Mouse (Mus musculus): ENCODE measurements around the gene Dnah11.

Dnah11 gene

GRCm38 (mm10) chr12:118198386-118199093 is at the start of gene Dnah11:
TSS of gene Dnah11 (minus strand) at chr12:118199043.
- DNase-seq: peak; percentile 86 to 92

- DNase-seq: no peak
Measured at GRCm38 (mm10) chr12:118221182-118221581, 22.3 kb upstream of the Dnah11 start.

DNA sequence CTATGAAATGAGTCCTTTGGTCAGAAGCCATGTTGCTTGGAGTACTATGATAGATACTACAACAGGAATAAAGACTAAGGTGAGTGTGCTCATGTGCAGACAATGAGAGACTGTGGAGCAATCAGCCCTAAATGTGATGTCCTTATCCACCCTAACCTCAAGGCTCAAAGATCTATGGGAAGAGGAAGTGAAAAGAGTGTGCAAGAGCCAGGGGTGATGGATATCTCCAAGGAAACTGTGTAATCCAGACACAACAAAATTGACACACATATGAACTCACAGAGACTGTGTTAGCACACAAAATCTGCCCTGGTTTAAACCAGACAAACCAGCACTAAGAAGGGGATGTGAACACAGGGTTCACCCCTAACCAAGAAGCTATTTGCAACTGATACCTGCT is 21.2 kb upstream of the Dnah11 start:
- no peak for DNase-seq

GRCm38 (mm10) chr12:118212163-118212562 is 13.3 kb upstream of the Dnah11 start:
- no peak for DNase-seq

- DNase-seq: no peak
Measured at GRCm38 (mm10) chr12:118196583-118196982, 2.3 kb downstream of the Dnah11 start.

DNA sequence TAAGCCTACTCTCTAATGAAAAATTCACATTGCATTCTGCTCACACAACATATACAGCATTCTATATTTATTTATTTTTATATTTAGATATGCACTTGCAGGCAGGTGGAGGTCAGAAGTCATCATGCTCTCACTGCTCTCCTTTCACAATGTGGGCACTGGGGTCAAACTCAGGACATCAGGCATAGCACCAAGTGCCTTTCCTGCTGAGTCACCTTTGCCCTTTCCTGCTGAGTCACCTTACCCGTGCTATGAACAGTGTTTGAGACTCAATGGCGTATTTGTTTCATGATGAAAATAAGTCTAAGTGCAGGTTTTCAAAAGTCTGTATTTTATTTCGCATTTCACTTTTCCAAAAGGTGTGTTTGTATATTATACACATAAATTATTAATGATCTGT is 9.3 kb downstream of the Dnah11 start:
- no peak for DNase-seq

DNA sequence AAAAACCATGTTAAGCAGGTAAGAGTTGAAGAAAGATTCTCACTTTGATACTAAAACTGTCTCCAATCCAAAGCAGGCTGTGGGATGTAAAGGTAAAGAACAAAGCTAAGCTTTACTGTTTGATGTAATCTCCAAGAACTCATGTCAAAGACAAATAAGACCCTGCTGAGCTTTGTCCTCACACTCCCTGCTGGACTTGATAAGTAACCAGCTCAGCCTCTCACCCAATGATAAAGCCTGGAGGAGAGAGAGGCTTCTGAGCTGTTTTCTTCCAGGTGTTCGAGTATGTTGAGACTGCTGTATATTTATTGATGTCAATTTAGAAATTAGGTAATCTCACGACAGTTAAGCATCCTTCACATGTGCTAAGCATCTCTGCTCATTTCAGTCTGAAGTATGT is 11.2 kb downstream of the Dnah11 start:
- DNase-seq: no peak

DNA sequence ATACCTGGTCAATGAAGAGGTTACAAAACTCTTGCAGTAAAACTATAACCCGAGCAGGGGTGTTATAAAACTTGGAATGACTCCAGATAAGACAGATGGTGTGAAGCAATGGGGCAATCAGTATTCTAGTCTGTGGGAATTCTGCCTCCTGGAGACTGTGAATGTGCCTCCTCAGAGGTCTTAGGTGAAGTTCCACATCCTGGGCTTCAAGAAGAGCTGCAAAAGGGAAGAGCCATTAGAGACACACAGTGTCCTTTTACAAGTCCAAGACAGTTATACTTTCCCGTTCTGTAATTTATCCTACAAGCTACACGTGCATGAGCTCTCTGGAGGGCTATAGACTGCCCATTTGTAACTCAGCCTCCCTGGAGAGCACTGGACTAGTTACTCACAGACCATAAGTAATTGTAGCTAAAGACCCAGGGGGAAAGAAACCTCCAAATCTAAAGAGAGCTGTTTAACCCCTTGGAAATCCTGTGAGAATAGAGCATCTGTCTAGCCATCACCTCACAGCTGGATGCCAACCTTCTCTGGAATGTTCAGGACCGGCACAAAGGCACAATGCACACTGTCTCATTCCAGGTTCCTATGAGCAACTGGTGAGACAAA is 11.9 kb downstream of the Dnah11 start:
- DNase-seq: peak; percentile 30 to 35

- no peak for DNase-seq
Measured at GRCm38 (mm10) chr12:118186120-118186880, 12.5 kb downstream of the Dnah11 start.

DNA sequence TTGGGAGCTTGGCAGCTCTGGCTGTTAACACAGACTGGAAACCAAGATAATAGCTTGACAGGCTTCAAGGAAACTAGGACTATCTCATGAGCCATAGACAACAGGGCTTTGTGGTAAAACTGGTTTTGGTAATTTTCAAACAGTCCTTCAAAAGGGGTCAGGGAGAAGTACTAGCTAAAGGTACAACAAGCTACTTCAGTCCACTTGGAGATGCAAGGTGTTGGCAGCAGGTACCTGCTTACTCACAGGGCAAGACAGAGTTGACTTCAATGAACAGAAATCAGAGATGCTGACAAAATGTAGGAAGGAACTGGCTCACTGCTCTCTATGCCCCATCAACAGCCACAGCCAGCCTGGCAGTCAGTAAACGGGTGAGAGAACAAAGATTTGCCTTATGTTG is 14.1 kb downstream of the Dnah11 start:
- DNase-seq: no peak

DNA sequence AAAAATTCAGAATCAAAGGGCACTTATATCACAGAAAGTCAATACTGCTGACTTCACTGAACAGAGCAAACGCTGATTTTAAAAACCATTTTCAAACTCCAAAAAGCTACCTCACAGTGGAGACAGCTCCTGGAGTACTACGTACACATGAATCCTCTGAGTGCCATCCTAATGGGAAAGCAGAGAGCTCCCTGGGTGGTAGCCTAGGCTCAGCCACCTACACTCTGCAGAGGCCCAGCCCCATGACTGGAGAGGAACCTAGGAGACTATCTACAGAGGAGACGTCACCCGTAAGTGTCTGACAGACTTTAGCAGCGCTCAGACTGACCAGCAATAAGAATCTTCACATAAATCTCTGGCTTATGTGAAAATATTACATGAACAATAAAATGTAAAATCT is 21.1 kb downstream of the Dnah11 start:
- DNase-seq: no peak

DNA sequence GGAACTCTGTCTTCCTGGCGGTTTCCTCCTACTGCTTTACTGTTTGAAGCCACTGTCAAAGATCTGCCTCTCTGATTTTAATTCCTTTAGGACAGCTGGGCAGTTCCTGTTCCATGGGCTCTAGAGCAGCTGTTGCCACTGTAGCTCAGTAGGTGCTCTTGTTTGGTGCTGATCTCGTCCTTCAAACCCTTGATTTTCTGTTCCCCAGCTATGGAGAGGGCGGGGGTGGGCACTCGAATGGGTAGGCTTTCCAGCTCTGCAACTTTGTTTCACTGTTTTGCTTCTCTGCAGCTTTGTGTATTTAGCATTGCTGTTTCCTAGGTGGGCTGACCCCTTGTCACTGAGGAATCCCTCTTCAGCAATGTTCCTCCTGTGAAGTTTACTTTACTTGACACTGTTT is 34.1 kb downstream of the Dnah11 start:
- no peak for DNase-seq

DNA sequence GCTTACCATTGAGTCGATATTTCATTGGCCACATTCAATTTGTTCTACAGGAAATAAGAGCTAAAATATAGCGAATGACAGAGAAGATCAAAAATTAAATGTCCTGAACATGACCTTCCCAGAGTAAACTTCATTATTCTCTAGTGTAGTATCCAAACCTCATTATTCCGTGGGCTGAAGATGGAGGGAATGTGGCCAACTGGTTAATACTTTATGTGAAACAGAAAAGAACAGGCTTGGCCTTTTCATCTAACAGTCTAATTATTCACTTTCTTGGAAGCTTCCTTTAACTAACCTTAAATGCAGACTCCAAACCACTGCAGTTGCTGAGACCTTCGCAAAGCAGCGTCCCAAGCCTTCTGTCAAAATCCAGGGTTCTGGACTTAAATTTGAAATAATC is 41.9 kb downstream of the Dnah11 start:
- DNase-seq: no peak

DNA sequence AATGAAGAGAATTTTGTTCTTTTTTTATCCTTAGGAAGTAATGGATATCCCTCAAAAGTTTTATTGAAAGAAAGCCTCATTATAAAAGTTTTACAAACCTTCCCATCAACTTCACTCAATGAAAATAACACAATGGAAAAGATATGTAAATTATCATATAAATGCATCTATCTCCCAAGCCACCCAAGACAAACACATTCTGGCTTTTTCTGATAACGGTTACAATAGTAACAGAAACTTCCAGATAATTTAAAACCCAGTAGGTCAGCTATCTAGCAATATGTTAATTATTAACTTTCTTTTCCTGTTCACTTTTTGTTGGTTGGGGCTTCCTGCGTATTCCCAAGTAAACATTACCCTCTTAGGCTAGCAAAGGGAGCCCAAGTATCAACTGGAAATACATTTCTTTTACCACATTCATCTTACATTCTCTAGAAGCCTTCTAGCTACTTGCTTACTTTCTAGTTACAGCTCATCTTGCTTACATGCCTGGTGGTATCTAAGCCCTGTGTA is 51.3 kb downstream of the Dnah11 start:
- no peak for DNase-seq

- DNase-seq: no peak
Measured at GRCm38 (mm10) chr12:118128116-118128515, 70.7 kb downstream of the Dnah11 start.

DNA sequence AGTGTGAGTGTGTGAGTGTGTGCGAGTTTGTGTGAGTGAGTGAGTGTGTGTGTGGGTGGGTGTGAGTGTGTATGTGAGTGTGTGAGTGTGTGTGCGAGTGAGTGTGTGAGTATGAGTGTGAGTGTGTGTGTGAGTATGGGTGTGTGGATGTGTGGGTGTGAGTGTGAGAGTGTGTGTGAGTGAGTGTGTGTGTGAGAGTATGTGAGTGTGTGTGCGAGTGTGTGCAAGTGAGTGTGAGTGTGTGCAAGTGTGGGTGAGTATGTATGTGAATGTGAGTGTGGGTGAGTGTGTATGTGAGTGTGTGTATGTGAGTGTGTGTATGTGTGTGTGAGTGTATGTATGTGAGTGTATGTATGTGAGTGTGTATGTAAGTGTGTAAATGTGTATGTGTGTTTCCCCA is 79.2 kb downstream of the Dnah11 start:
- DNase-seq: no peak

GRCm38 (mm10) chr12:118112599-118112998 is 86.2 kb downstream of the Dnah11 start:
- peak; percentile 82 to 86 for DNase-seq

DNA sequence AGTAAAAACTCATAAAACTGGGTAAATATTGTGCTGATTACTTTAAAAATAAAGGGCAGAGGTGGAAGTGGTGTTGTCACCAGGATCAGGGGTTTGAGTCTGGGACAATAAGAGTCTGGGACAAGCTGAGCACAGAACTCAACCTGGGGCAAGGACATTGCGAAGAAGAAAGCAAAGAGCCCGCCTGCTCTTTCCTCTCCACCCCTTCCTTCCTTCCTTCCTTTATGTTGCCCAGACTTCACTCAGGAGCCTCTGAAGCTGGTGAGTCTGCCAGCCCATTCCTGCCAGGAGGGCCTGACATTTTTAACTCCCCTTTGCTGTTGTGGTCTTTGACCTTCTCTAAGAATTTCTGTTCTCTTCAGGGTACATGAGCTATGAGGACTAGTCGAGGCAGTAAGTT is 86.9 kb downstream of the Dnah11 start:
- DNase-seq: no peak

DNA sequence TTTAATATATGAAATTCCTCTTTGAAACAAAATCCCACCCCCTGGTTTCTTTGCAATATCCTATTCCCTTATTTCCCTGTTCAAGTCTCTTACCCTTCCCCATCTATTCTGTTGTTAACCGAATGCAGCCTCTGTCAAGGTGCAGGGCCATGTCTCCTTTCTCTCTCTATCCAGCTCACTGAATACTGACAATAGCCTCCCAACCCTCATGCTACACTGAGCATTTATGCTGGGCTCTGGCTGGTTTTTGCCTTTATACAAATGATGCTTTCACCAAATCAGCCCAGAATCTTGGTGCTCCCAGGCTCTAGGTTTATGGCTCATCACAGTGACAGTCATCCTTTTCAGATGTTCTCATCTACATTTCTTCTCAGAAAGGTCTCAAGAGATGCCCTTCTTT is 91.1 kb downstream of the Dnah11 start:
- DNase-seq: no peak

DNA sequence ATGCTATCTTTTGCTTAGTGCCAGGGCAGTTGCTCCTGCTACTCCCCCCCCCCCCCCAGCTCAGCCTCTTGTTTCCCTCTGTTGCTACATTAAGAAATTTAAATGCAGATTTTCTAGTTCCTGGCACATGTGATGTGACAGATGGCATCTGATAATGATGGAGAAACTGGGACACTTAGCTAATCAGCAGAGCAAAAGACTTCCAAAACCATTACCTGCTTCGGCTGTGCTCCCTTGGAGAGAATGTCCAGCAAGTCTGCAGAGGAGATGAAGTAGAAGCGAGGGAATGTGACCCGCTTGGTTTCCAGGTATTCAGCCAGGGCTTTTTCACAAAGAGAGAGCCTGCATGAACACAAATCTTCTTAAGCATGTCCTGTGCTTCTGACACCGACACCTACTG is 94.3 kb downstream of the Dnah11 start:
- DNase-seq: peak; percentile 77 to 78

DNA sequence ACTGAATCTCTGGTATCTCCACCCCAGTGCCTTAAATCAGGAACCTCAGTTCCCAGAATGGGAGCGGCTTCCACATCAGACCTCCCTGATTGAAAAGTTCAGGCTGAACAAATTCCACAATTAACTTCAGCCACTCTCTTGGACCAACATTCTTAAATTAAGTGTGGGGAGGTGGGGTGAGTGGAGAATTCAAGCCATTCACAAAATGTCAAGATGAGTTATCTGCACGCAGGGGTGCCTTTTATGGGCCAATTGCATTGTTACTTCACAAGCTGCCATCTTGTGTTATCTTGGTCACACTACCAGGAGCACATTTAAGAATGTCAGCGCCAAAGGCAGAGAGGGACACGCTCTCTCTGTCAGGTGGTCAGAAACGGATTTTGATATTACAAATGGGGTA is 99.1 kb downstream of the Dnah11 start:
- no peak for DNase-seq

- DNase-seq: peak; percentile 74 to 77
Measured at GRCm38 (mm10) chr12:118098257-118098656, 100.6 kb downstream of the Dnah11 start.

GRCm38 (mm10) chr12:118094946-118095345 is 103.9 kb downstream of the Dnah11 start:
- no peak for DNase-seq

DNA sequence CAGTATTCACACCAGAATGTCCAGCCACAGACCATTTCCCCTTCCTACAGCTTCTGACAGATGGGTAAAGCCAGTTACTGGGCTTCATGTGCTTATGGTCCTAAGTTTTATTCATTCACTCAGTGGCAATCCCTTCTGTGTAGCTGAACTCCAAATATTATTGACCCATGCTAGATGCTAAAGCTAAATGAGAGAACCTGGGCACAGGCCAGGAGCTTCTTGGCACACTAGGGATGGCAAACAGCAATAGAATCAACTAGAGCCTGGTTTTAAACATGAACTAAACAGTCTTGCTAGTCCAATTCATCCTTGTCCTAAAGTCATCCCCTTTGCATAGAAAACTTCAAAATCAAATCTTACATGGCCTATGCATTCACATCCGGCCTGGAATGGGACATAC is 113.6 kb downstream of the Dnah11 start:
- DNase-seq: peak; percentile 47 to 62
